Mouse (Mus musculus): ENCODE measurements at regions not wholly inside any gene's neighbourhood (a gene's known extent, or its start where the extent isn't known, plus 50 kb on each side); places are given as distances from the start of the nearest gene placed in this dataset.

DNA sequence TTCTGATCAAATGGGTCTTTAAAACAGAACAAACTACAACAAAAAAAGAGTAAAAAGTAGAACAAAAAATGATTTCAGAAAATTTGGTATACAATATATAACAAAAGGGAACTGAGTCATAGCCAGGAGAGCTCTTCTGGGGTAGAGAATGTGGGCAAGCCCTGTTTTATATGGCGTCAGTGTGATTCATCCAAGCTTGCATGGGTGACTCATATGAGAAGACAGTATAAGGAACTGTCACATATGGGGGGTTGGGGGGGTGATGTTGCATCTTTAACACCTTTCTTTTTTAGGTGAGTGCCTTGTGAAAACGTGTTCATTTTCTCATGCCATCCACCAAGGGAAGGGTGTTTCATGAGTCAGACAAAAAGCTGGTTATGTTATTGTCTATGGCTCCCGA lies 503.7 kb upstream of the Frg1 start:
- peak overlapping the region; percentile 14; the same call in 1 of the 2 replicates for H3K27ac ChIP-seq (ENCODE audit: insufficient read depth, low read length)
- TF ChIP-seq CTCF (IDR thresholded peaks at IDR 0.05; ENCODE audit: borderline replicate concordance, insufficient read depth, low read length) = no peak
- TF ChIP-seq POLR2A (IDR thresholded peaks at IDR 0.05; ENCODE audit: low read depth, low read length) = no peak

GRCm38 (mm10) chr8:41878029-41878748 lies 461.3 kb upstream of the Frg1 start:
- TF ChIP-seq POLR2A (IDR thresholded peaks at IDR 0.05; ENCODE audit: low read depth, low read length) = no peak
- Histone ChIP-seq H3K4me1 (ENCODE audit: control insufficient read depth, insufficient read depth, low read length) (no peaks in the 10 kb centered on the region), H3K27ac (ENCODE audit: insufficient read depth, low read length) (no peak overlapping the region), H3K4me3 (ENCODE audit: insufficient read depth, low read length) (no peak overlapping the region)

More for the DNA sequence above, 503.7 kb upstream of the Frg1 start:
- H3K4me3 ChIP-seq (ENCODE audit: insufficient read depth, low read length) = no peak overlapping the region
- H3K4me1 ChIP-seq (ENCODE audit: control insufficient read depth, insufficient read depth, low read length) = 0 out of 2 replicates have a peak, but pooled peaks cover 2% of the 10 kb centered on the region

GRCm38 (mm10) chr8:41869681-41870356 lies 452.9 kb upstream of the Frg1 start:
- Histone ChIP-seq H3K4me1 (ENCODE audit: control insufficient read depth, insufficient read depth, low read length) (no peaks in the 10 kb centered on the region), H3K27ac (ENCODE audit: insufficient read depth, low read length) (no peak overlapping the region), H3K4me3 (ENCODE audit: insufficient read depth, low read length) (no peak overlapping the region)
- TF ChIP-seq CTCF (IDR thresholded peaks at IDR 0.05; ENCODE audit: borderline replicate concordance, insufficient read depth, low read length) (no peak), POLR2A (IDR thresholded peaks at IDR 0.05; ENCODE audit: low read depth, low read length) (no peak)

GRCm38 (mm10) chr8:41860918-41861317 lies 444.0 kb upstream of the Frg1 start:
- TF ChIP-seq CTCF (IDR thresholded peaks at IDR 0.05; ENCODE audit: borderline replicate concordance, insufficient read depth, low read length) (no peak), POLR2A (IDR thresholded peaks at IDR 0.05; ENCODE audit: low read depth, low read length) (no peak)

DNA sequence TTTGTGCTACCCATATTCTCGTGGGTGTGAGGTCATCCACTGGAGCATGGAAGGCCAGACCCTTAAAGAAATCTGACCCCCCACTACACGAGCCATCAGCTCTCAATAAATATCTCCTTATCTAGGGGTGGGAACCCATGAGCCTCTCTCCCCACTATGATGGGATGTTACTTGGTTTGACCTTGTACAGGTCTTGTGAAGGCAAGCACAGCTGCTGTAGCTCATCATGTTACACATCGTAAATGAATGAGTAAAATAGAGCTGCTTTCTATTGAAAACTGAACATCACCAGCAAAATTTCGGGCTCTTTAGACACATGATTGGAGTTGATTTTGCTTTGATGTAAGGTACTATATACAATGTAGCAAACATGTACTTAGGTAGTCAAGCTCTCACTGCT lies 414.8 kb upstream of the Frg1 start:
- H3K27ac ChIP-seq (ENCODE audit: insufficient read depth, low read length) = no peak overlapping the region
- TF ChIP-seq POLR2A (IDR thresholded peaks at IDR 0.05; ENCODE audit: low read depth, low read length) (no peak), CTCF (IDR thresholded peaks at IDR 0.05; ENCODE audit: borderline replicate concordance, insufficient read depth, low read length) (no peak)

More at GRCm38 (mm10) chr8:41860918-41861317, 444.0 kb upstream of the Frg1 start:
- no peaks in the 10 kb centered on the region for H3K4me1 ChIP-seq (ENCODE audit: control insufficient read depth, insufficient read depth, low read length)
- H3K4me3 ChIP-seq (ENCODE audit: insufficient read depth, low read length) = no peak overlapping the region
- H3K27ac ChIP-seq (ENCODE audit: insufficient read depth, low read length) = no peak overlapping the region

DNA sequence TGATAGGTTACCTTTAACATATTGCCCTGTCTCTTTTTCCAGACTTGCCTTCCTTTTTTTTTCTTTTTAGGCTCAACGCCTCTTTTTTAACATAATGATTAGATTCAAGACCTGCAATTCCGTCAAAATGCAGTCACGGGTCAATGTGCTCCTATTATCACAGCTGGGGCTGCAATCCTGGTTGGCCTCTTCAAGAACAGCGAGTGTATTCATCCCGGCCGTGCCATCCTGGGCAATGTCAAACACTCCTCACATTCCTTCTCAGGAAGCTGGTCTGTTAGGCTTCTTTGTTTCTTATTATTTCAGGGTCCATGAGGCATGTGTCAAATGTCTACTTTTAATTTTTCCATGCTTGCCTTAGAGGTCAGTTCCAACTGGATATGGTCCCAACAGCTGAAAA lies 413.5 kb upstream of the Frg1 start:
- Histone ChIP-seq H3K4me3 (ENCODE audit: insufficient read depth, low read length) (no peak overlapping the region), H3K4me1 (ENCODE audit: control insufficient read depth, insufficient read depth, low read length) (no peaks in the 10 kb centered on the region), H3K27ac (ENCODE audit: insufficient read depth, low read length) (no peak overlapping the region)
- TF ChIP-seq POLR2A (IDR thresholded peaks at IDR 0.05; ENCODE audit: low read depth, low read length) = no peak
- no peak for TF ChIP-seq CTCF (IDR thresholded peaks at IDR 0.05; ENCODE audit: borderline replicate concordance, insufficient read depth, low read length)

More for the DNA sequence above, 414.8 kb upstream of the Frg1 start:
- Histone ChIP-seq H3K4me1 (ENCODE audit: control insufficient read depth, insufficient read depth, low read length) (no peaks in the 10 kb centered on the region), H3K4me3 (ENCODE audit: insufficient read depth, low read length) (no peak overlapping the region)

DNA sequence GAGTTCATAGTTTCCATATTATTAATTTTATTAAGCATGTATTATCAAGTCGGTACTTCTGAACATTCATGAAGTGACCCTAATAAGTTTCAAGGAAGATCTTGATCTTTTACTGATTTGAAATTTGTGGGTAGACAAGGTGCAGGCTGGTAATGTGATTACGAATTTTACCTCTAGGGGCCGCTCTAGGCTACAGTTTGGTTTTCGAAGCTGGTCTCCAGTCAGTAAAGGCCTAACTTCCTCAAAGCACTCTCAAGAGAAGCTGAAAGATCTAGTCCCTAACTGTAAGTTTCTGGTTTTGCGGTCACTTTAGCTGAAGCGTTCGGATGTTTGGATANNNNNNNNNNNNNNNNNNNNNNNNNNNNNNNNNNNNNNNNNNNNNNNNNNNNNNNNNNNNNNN lies 408.1 kb upstream of the Frg1 start:
- TF ChIP-seq CTCF (IDR thresholded peaks at IDR 0.05; ENCODE audit: borderline replicate concordance, insufficient read depth, low read length) (no peak), POLR2A (IDR thresholded peaks at IDR 0.05; ENCODE audit: low read depth, low read length) (no peak)
- Histone ChIP-seq H3K4me3 (ENCODE audit: insufficient read depth, low read length) (no peak overlapping the region), H3K27ac (ENCODE audit: insufficient read depth, low read length) (no peak overlapping the region)

GRCm38 (mm10) chr8:41823041-41823440 lies 406.2 kb upstream of the Frg1 start:
- Histone ChIP-seq H3K4me3 (ENCODE audit: insufficient read depth, low read length) (no peak overlapping the region), H3K27ac (ENCODE audit: insufficient read depth, low read length) (peak overlapping the region; percentile 73), H3K4me1 (ENCODE audit: control insufficient read depth, insufficient read depth, low read length) (no peaks in the 10 kb centered on the region)
- TF ChIP-seq CTCF (IDR thresholded peaks at IDR 0.05; ENCODE audit: borderline replicate concordance, insufficient read depth, low read length) (no peak), POLR2A (IDR thresholded peaks at IDR 0.05; ENCODE audit: low read depth, low read length) (no peak)

More for the DNA sequence above, 408.1 kb upstream of the Frg1 start:
- no peaks in the 10 kb centered on the region for H3K4me1 ChIP-seq (ENCODE audit: control insufficient read depth, insufficient read depth, low read length)

- TF ChIP-seq POLR2A (IDR thresholded peaks at IDR 0.05; ENCODE audit: low read depth, low read length) (no peak), CTCF (IDR thresholded peaks at IDR 0.05; ENCODE audit: borderline replicate concordance, insufficient read depth, low read length) (no peak)
- no peak overlapping the region for H3K27ac ChIP-seq (ENCODE audit: insufficient read depth, low read length)
- no peaks in the 10 kb centered on the region for H3K4me1 ChIP-seq (ENCODE audit: control insufficient read depth, insufficient read depth, low read length)
- no peak overlapping the region for H3K4me3 ChIP-seq (ENCODE audit: insufficient read depth, low read length)
Measured at GRCm38 (mm10) chr8:41821676-41822075, 404.8 kb upstream of the Frg1 start.
